Mouse (Mus musculus) CH12.LX (cell line): ENCODE measurements around the gene Ebf3. TPM values are rescaled to one million over a fixed set of nuclear protein-coding genes. Genes with fewer than 3 reads are reported as not detected.

Experiments used
- DNase-seq: peaks from one replicate; pipeline ENCODE4 v3.0.0-alpha.2; 2013; ENCODE audit errors: extremely low read depth
- H3K27ac ChIP-seq: 2 replicates; pipeline ENCODE4 v1.5.1; 2012; ENCODE audit warnings: low read depth, mild to moderate bottlenecking, control low read depth, moderate library complexity; ENCODE audit not compliant: insufficient read depth
- H3K27me3 ChIP-seq: replicated peaks from 2 replicates; pipeline ENCODE3; 2012; ENCODE audit warnings: inconsistent platforms
- H3K36me3 ChIP-seq, 2 experiments: replicated peaks in 1 of 2; 2 replicates each; pipeline versions ENCODE3 to v1.6.1; 2012; ENCODE audit warnings: inconsistent platforms in 1 of 2, low read length in 1 of 2, mild to moderate bottlenecking in 1 of 2, mixed read lengths in 1 of 2, moderate library complexity in 1 of 2; ENCODE audit not compliant: control insufficient read depth in 1 of 2, insufficient read depth in 1 of 2
- H3K4me1 ChIP-seq, 2 experiments: 2 replicates each; pipeline ENCODE4 v1.6.1; 2012; ENCODE audit warnings: inconsistent platforms in 1 of 2, moderate library complexity in 1 of 2; ENCODE audit not compliant: insufficient read depth in 2 of 2, control insufficient read depth in 1 of 2
- H3K4me2 ChIP-seq: 2 replicates; pipeline ENCODE4 v1.6.1; 2012; ENCODE audit warnings: low read depth, mild to moderate bottlenecking, control low read depth; ENCODE audit not compliant: poor library complexity, insufficient read depth, severe bottlenecking
- H3K4me3 ChIP-seq, 3 experiments: fragments of 150-350 bp in 1 of 3; sonication (generic) in 1 of 3; replicated peaks in 1 of 3; 2 replicates each; pipeline versions ENCODE3 to v1.5.1; 2011 to 2012; ENCODE audit warnings: low read depth in 2 of 3, low read length in 2 of 3, mild to moderate bottlenecking in 2 of 3, moderate library complexity in 2 of 3, control low read depth in 1 of 3, improper control_type of control experiment in 1 of 3, inconsistent platforms in 1 of 3, mixed read lengths in 1 of 3; ENCODE audit not compliant: poor library complexity in 1 of 3
- H3K79me2 ChIP-seq: replicated peaks from 2 replicates; pipeline ENCODE4 v1.6.1; 2012; ENCODE audit warnings: mild to moderate bottlenecking, moderate library complexity; ENCODE audit not compliant: control insufficient read depth, poor library complexity, insufficient read depth, severe bottlenecking; ENCODE audit errors: extremely low read depth
- H3K9ac ChIP-seq: 2 replicates; pipeline ENCODE4 v1.6.1; 2012; ENCODE audit warnings: low read depth, mild to moderate bottlenecking, control low read depth, moderate library complexity; ENCODE audit not compliant: insufficient read depth
- H3K9me3 ChIP-seq: replicated peaks from 2 replicates; pipeline ENCODE3; 2012; ENCODE audit warnings: low read length, inconsistent platforms, mixed read lengths
- BHLHE40 ChIP-seq: IDR thresholded peaks from 2 replicates; pipeline ENCODE4 v1.6.1; 2011; ENCODE audit warnings: mild to moderate bottlenecking, low read depth, low read length, improper control_type of control experiment
- CTCF ChIP-seq, 2 experiments: IDR thresholded peaks in 1 of 2; conservative IDR thresholded peaks in 1 of 2; 2 replicates each; pipeline ENCODE4 v1.5.1; 2011 to 2012; ENCODE audit warnings: low read depth in 2 of 2, low read length in 2 of 2, improper control_type of control experiment in 1 of 2, inconsistent platforms in 1 of 2, mild to moderate bottlenecking in 1 of 2, moderate library complexity in 1 of 2
- E2F4 ChIP-seq: IDR thresholded peaks from 2 replicates; pipeline ENCODE4 v1.6.1; 2011; ENCODE audit warnings: low read depth, low read length, improper control_type of control experiment; ENCODE audit not compliant: insufficient replicate concordance
- ELF1 ChIP-seq: IDR thresholded peaks from 2 replicates; pipeline ENCODE4 v1.6.1; 2014; ENCODE audit warnings: low read depth, mild to moderate bottlenecking, inconsistent platforms, low read length, improper control_type of control experiment
- EP300 ChIP-seq: IDR thresholded peaks from 2 replicates; pipeline ENCODE4 v1.6.1; 2011; ENCODE audit warnings: low read length, improper control_type of control experiment
- JUND ChIP-seq: conservative IDR thresholded peaks from 2 replicates; pipeline ENCODE4 v1.6.1; 2011; ENCODE audit warnings: low read depth, low read length, improper control_type of control experiment
- KAT2A ChIP-seq: IDR thresholded peaks from 2 replicates; pipeline ENCODE4 v1.6.1; 2012; ENCODE audit warnings: low read length, improper control_type of control experiment, inconsistent platforms; ENCODE audit not compliant: insufficient replicate concordance
- MAFK ChIP-seq: IDR thresholded peaks from 2 replicates; pipeline ENCODE4 v1.6.1; 2011; ENCODE audit warnings: low read length, improper control_type of control experiment; ENCODE audit not compliant: insufficient replicate concordance
- MAX ChIP-seq: IDR thresholded peaks from 2 replicates; pipeline ENCODE4 v1.6.1; 2011; ENCODE audit warnings: low read length, improper control_type of control experiment
- MAZ ChIP-seq: IDR thresholded peaks from 2 replicates; pipeline ENCODE4 v1.6.1; 2012; ENCODE audit warnings: low read depth, mild to moderate bottlenecking, inconsistent platforms, low read length, improper control_type of control experiment, moderate library complexity
- MEF2A ChIP-seq: IDR thresholded peaks from 2 replicates; pipeline ENCODE4 v1.6.1; 2014; ENCODE audit warnings: low read depth, mild to moderate bottlenecking, inconsistent platforms, low read length, improper control_type of control experiment, borderline replicate concordance
- MXI1 ChIP-seq: IDR thresholded peaks from 2 replicates; pipeline ENCODE4 v1.6.1; 2011; ENCODE audit warnings: mild to moderate bottlenecking, low read depth, low read length, improper control_type of control experiment
- NELFE ChIP-seq: IDR thresholded peaks from 2 replicates; pipeline ENCODE4 v1.6.1; 2011; ENCODE audit warnings: low read depth, low read length, improper control_type of control experiment
- PAX5 ChIP-seq: IDR thresholded peaks from 2 replicates; pipeline ENCODE4 v1.6.1; 2012; ENCODE audit warnings: low read length, inconsistent platforms, mixed read lengths
- SIN3A ChIP-seq: IDR thresholded peaks from 2 replicates; pipeline ENCODE4 v1.6.1; 2012; ENCODE audit warnings: low read length, improper control_type of control experiment, inconsistent platforms
- TBP ChIP-seq: conservative IDR thresholded peaks from 2 replicates; pipeline ENCODE4 v1.6.1; 2011; ENCODE audit warnings: low read depth, low read length, improper control_type of control experiment
- TCF12 ChIP-seq: IDR thresholded peaks from 2 replicates; pipeline ENCODE4 v1.6.1; 2014; ENCODE audit warnings: low read depth, mild to moderate bottlenecking, inconsistent platforms, low read length, improper control_type of control experiment
- USF2 ChIP-seq: conservative IDR thresholded peaks from 2 replicates; pipeline ENCODE4 v1.6.1; 2011; ENCODE audit warnings: low read depth, low read length, improper control_type of control experiment
- ZKSCAN1 ChIP-seq: IDR thresholded peaks from 2 replicates; pipeline ENCODE4 v1.6.1; 2012; ENCODE audit warnings: low read depth, inconsistent platforms, low read length, improper control_type of control experiment, borderline replicate concordance
- ZMIZ1 ChIP-seq: IDR thresholded peaks from 2 replicates; pipeline ENCODE4 v1.6.1; 2012; ENCODE audit warnings: low read depth, mild to moderate bottlenecking, inconsistent platforms, low read length, improper control_type of control experiment
- dilution Hi-C: fragments of 300-500 bp; cut with MboI; formaldehyde crosslinking; loops from 2 replicates; pipeline ENCODE4 v1.14.3; 2020; ENCODE audit warnings: low sequenced_read_pairs; ENCODE audit not compliant: extremely low pct_unique_long_range_greater_than_20kb, extremely low pct_ligation_motif_present
- in situ Hi-C: fragments of 300-500 bp; cut with MboI; formaldehyde crosslinking; loops from 3 replicates; pipeline ENCODE4 v1.14.3; 2019; ENCODE audit warnings: low sequenced_read_pairs, low pct_ligation_motif_present, low pct_unique_long_range_greater_than_20kb, mixed read lengths
- polyA plus RNA-seq: library from polyadenylated mRNA; unstranded; fragments of >175 nt; gene quantifications from 2 replicates; pipeline ENCODE4 v1.2.1, GENCODE M21; 2012; ENCODE audit warnings: low read depth; ENCODE audit not compliant: insufficient read length
- total RNA-seq, 2 experiments: library from RNA; depleted of rRNA; stranded (reverse); fragments of 300-350 nt in 1 of 2; fragments of >200 nt in 1 of 2; gene quantifications; 2 replicates each; pipeline ENCODE4 v1.2.3; 2012 to 2014

The Ebf3 gene
- total RNA-seq (2012; rRNA removed) (0.38 and 0.89 TPM in 2 replicates), total RNA-seq (2014; rRNA removed) (not detected in 2 replicates), polyA plus RNA-seq (0.10 and 0.11 TPM in 2 replicates)

GRCm38 (mm10) chr7:137313904-137314691, at the start of gene Ebf3:
Gene Ebf3 (minus strand): TSS chr7:137314445.
- DNase-seq: no peak
- Histone ChIP-seq H3K4me1 (peaks cover 0 to 9% of the 10 kb centered on the region in 2 experiments; a peak in 2 of 4 replicates), H3K9ac (peak within 1 kb of the TSS; percentile 29), H3K4me3 (peak within 1 kb of the TSS; percentile 5 to 73 (median 23)), H3K79me2 (no peaks in the 10 kb centered on the region), H3K27ac (no peak within 1 kb of the TSS)
- dilution Hi-C loops: no loop called here
- TF ChIP-seq USF2 (no peak), MEF2A (no peak), MAFK (no peak), NELFE (no peak)
- TF ChIP-seq, all 38 proteins: peak for 0
- no peaks in the 10 kb centered on the region for H3K36me3 ChIP-seq
- H3K27me3 ChIP-seq: peaks cover 2% of the 10 kb centered on the region
- in situ Hi-C loops: no loop called here
- peak within 1 kb of the TSS; percentile 71 for H3K4me2 ChIP-seq
- peaks cover 68% of the 10 kb centered on the region for H3K9me3 ChIP-seq

- no peak for DNase-seq
- no peaks in the 10 kb centered on the region for H3K79me2 ChIP-seq
- no peak overlapping the region for H3K27ac ChIP-seq
- dilution Hi-C loops: no loop called here
- H3K9ac ChIP-seq: no peak overlapping the region
- H3K4me1 ChIP-seq: no peaks in the 10 kb centered on the region
- no peak overlapping the region for H3K4me2 ChIP-seq
- peaks cover 5% of the 10 kb centered on the region for H3K9me3 ChIP-seq
- TF ChIP-seq TCF12 (no peak), BHLHE40 (no peak), MAZ (no peak), ELF1 (no peak), CTCF (conservative IDR thresholded peaks at IDR 0.05 in 1 of 2, IDR thresholded peaks at IDR 0.05 in 1 of 2; ENCODE audit: low read depth in 2 of 2, low read length in 2 of 2) (no peak), JUND (no peak), KAT2A (no peak), PAX5 (no peak), ZKSCAN1 (no peak), SIN3A (no peak), MXI1 (no peak), TBP (no peak), EP300 (no peak), NELFE (no peak), E2F4 (no peak), MAX (no peak), ZMIZ1 (no peak)
- TF ChIP-seq, all 38 proteins: peak for 0
- in situ Hi-C loops: no loop called here
- H3K4me3 ChIP-seq: no peak overlapping the region
- no peaks in the 10 kb centered on the region for H3K36me3 ChIP-seq
- peaks cover 14% of the 10 kb centered on the region for H3K27me3 ChIP-seq
These were observed 32.6 kb upstream of the Ebf3 start for GRCm38 (mm10) chr7:137346860-137347259.
